Mouse (Mus musculus): Measurements from ENCODE around the gene Fhl3. TPM values are rescaled to one million over a fixed set of nuclear protein-coding genes. Genes with fewer than 3 reads are reported as not detected.
A peak's percentile ranks its signal among the peaks of the same experiment; 100 is the strongest.

Gene Fhl3
- polyA plus RNA-seq, 1 experiment, result 3.3 TPM

DNA sequence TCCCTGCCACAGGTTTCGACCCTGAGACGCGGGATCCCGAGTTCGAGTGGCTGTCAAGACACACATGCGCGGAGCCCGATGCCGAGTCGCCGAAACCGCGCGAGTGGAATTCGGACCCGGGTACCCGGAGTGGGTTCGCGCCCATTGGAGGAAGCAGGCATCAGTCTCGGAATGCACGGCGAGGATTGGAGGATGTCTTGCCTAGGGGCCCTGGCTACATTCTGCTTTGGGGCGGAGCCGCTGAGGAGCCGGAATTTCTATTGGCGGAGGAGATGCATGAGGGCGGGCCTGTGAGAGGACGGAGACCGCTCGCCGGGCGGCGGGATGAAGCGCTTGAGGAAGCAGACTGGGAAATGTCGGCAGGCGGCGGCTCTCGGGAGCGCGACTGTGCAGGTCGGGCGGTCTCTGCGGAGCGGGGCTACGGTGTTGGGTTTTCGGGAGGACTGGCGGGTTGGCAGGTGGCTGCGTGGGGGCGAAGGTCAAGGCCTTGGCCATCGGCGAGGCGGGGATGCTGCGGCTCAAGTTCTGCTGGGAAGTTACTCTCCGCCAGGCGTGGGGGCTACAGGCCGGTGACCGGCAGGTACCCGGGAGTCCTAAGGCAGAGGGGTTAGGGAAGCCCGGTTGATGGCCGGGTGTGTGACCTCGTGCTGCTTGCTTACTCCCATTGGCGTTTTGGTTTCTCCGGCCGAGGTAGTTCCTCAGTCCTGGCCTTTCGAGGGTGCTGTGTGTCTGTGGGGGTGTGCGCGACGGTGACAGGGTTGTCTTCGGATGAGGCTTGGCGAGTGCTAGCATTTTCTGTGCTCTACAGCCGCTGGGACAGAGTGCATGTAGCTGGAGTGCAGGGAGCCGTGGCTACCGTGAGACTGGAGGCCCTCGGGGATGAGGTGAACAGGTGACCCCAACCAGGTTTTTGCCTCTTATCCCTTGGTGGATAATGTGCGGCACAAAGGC is 51.1 kb downstream of the Fhl3 start:
- WGBS, result under 1% methylated on average over 75 of the region's 75 CpGs
- peak; percentile 98 for DNase-seq (ENCODE audit: low read depth, low spot score)

DNA sequence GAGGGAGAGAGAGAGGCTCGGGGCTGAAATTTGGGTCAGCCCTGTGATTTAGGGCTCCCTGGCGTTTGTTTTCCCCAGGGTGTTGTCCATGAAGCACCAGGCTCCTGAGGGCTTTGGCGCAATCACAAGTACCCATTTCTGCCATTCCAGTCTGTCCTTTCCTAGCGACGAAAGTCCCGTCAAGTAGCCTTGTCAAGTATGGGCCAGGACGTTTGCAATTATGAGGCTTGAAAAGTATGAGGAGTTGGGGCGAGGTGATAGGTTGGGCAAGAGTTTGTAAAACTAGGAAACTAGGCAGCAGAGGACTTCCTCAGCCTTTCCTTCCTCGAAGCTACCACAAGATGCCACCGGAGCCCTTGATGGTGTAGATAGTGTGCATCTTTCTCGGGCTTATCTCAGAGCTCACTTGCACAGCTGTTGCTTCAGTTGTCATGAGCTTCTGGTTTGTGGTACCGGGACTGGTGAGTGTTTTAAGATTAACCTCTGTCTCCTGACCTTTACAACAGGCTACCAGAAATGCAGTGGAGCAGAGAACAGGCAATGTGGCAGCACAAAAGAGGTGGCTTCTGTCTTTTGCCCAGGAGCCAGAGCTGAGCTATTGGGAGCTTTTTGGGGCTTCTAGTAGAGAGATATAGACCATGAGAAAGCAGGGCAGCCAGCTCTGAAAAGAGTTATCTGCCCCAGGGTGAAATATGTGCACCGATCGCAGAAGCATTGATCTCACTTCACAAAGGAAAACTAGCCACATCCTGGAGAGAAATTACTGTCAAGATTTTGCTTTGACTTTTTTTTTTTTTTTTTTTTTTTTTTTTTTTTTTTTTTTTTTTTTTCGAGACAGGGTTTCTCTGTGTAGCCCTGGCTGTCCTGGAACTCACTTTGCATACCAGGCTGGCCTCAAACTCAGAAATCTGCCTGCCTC is 52.0 kb downstream of the Fhl3 start:
- no peak for DNase-seq (ENCODE audit: low read depth, low spot score)
- 18% methylated on average over 15 of the region's 15 CpGs for WGBS

GRCm38 (mm10) chr4:124755526-124755925 is 55.0 kb downstream of the Fhl3 start:
- no peak for DNase-seq (ENCODE audit: low read depth, low spot score)
- 35% methylated on average over 7 of the region's 7 CpGs for WGBS

Other genes starting within 250 kb of the Fhl3 start
- gene 3100002H09Rik, start 89.9 kb upstream of the Fhl3 start, polyA plus RNA-seq (2012; rRNA removed), result not detected in 2 replicates
- 0.01 TPM in 1 of 2 replicates, not detected in the other for gene Pou3f1, start 43.9 kb upstream of the Fhl3 start, polyA plus RNA-seq (2012; rRNA removed)
- gene Utp11, start 7.1 kb upstream of the Fhl3 start, polyA plus RNA-seq (2012; rRNA removed), result 4.0 and 4.8 TPM in 2 replicates
- gene Sf3a3, start 14.1 kb downstream of the Fhl3 start, polyA plus RNA-seq (2012; rRNA removed), result 14.6 and 14.8 TPM in 2 replicates
- 32.8 and 41.7 TPM in 2 replicates for gene Inpp5b, start 41.1 kb downstream of the Fhl3 start, polyA plus RNA-seq (2012; rRNA removed)
- gene Mtf1, start 101.4 kb downstream of the Fhl3 start, polyA plus RNA-seq (2012; rRNA removed), result 8.9 and 15.4 TPM in 2 replicates
- 41.9 and 52.3 TPM in 2 replicates for gene Yrdc, start 150.0 kb downstream of the Fhl3 start, polyA plus RNA-seq (2012; rRNA removed)
- gene 1110065P20Rik, start 150.5 kb downstream of the Fhl3 start, polyA plus RNA-seq (2012; rRNA removed), result 24.5 TPM in 2 replicates
- gene Maneal, start 161.5 kb downstream of the Fhl3 start, polyA plus RNA-seq (2012; rRNA removed), result 0.32 and 0.38 TPM in 2 replicates
- gene Epha10, start 180.2 kb downstream of the Fhl3 start, polyA plus RNA-seq (2012; rRNA removed), result 0.04 TPM in 1 of 2 replicates, not detected in the other
- 8.5 and 8.9 TPM in 2 replicates for gene 9930104L06Rik, start 236.3 kb downstream of the Fhl3 start, polyA plus RNA-seq (2012; rRNA removed)
- gene Cdca8, start 238.6 kb downstream of the Fhl3 start, polyA plus RNA-seq (2012; rRNA removed), result 32.2 and 42.9 TPM in 2 replicates

All from large intestine, adult 2 months (tissue).